Mouse (Mus musculus) testis, adult 2 months (tissue): ENCODE results near the gene Pxdc1. TPM values are rescaled to one million over a fixed set of nuclear protein-coding genes. Genes with fewer than 3 reads are reported as not detected.

ENCODE experiments used
- H3K27ac ChIP-seq: fragments of 200-500 bp; 2 replicates; pipeline ENCODE4 v1.5.1; 2012; ENCODE audit warnings: low read depth, low read length; ENCODE audit not compliant: control insufficient read depth, insufficient read depth
- H3K27me3 ChIP-seq: fragments of 200-500 bp; 2 replicates; pipeline ENCODE4 v1.6.1; 2012; ENCODE audit warnings: mild to moderate bottlenecking, low read length, moderate library complexity; ENCODE audit not compliant: control insufficient read depth, insufficient read depth
- H3K36me3 ChIP-seq: fragments of 200-500 bp; 2 replicates; pipeline ENCODE4 v1.6.1; 2012; ENCODE audit warnings: mild to moderate bottlenecking, low read length; ENCODE audit not compliant: control insufficient read depth, insufficient read depth
- H3K4me1 ChIP-seq: fragments of 200-500 bp; 2 replicates; pipeline ENCODE4 v1.6.1; 2012; ENCODE audit warnings: low read length; ENCODE audit not compliant: control insufficient read depth, insufficient read depth
- H3K4me3 ChIP-seq: fragments of 200-500 bp; 2 replicates; pipeline ENCODE4 v1.5.1; 2012; ENCODE audit warnings: low read depth, mild to moderate bottlenecking, low read length, moderate library complexity, mixed read lengths; ENCODE audit not compliant: control insufficient read depth
- CTCF ChIP-seq: fragments of 200-500 bp; IDR thresholded peaks from 2 replicates; pipeline ENCODE4 v1.5.1; 2012; ENCODE audit warnings: low read depth, mild to moderate bottlenecking, inconsistent platforms, low read length, moderate library complexity; ENCODE audit not compliant: control insufficient read depth, insufficient read depth, insufficient replicate concordance
- POLR2A ChIP-seq: fragments of 200-500 bp; IDR thresholded peaks from 2 replicates; pipeline ENCODE4 v1.6.1; 2012; ENCODE audit warnings: low read depth, mild to moderate bottlenecking, inconsistent platforms, low read length, moderate library complexity; ENCODE audit not compliant: control insufficient read depth
- polyA plus RNA-seq: library from polyadenylated mRNA; depleted of rRNA; stranded (reverse); fragments of >200 nt; gene quantifications from 2 replicates; pipeline ENCODE4 v1.2.3, GENCODE M21; 2012; rRNA removed

The Pxdc1 gene
- polyA plus RNA-seq, 1 experiment: 10.7 TPM

- Histone ChIP-seq H3K27ac (no peak overlapping the region), H3K36me3 (no peaks in the 10 kb centered on the region), H3K27me3 (no peaks in the 10 kb centered on the region), H3K4me3 (no peak overlapping the region), H3K4me1 (no peaks in the 10 kb centered on the region)
- TF ChIP-seq POLR2A (no peak), CTCF (no peak)
Measured at GRCm38 (mm10) chr13:34612402-34612801, 40.9 kb downstream of the Pxdc1 start.

GRCm38 (mm10) chr13:34609711-34610110 is 43.6 kb downstream of the Pxdc1 start:
- Histone ChIP-seq H3K4me1 (no peaks in the 10 kb centered on the region), H3K27me3 (no peaks in the 10 kb centered on the region), H3K36me3 (no peaks in the 10 kb centered on the region), H3K4me3 (no peak overlapping the region), H3K27ac (no peak overlapping the region)
- TF ChIP-seq POLR2A (no peak), CTCF (no peak)

GRCm38 (mm10) chr13:34607079-34607478 is 46.2 kb downstream of the Pxdc1 start:
- no peaks in the 10 kb centered on the region for H3K27me3 ChIP-seq
- no peaks in the 10 kb centered on the region for H3K4me1 ChIP-seq
- TF ChIP-seq POLR2A (no peak), CTCF (no peak)
- H3K27ac ChIP-seq: no peak overlapping the region
- no peaks in the 10 kb centered on the region for H3K36me3 ChIP-seq
- no peak overlapping the region for H3K4me3 ChIP-seq

- no peak overlapping the region for H3K27ac ChIP-seq
- no peak overlapping the region for H3K4me3 ChIP-seq
- H3K4me1 ChIP-seq: no peaks in the 10 kb centered on the region
- H3K27me3 ChIP-seq: no peaks in the 10 kb centered on the region
- no peak for TF ChIP-seq POLR2A
- TF ChIP-seq CTCF: no peak
- no peaks in the 10 kb centered on the region for H3K36me3 ChIP-seq
Measured at GRCm38 (mm10) chr13:34605884-34606283, 47.4 kb downstream of the Pxdc1 start.

- H3K4me1 ChIP-seq: no peaks in the 10 kb centered on the region
- H3K27ac ChIP-seq: no peak overlapping the region
- no peak overlapping the region for H3K4me3 ChIP-seq
- no peaks in the 10 kb centered on the region for H3K27me3 ChIP-seq
- TF ChIP-seq POLR2A (no peak), CTCF (no peak)
- no peaks in the 10 kb centered on the region for H3K36me3 ChIP-seq
Measured at GRCm38 (mm10) chr13:34605206-34605605, 48.1 kb downstream of the Pxdc1 start.

GRCm38 (mm10) chr13:34604406-34604805 is 48.9 kb downstream of the Pxdc1 start:
- Histone ChIP-seq H3K36me3 (no peaks in the 10 kb centered on the region), H3K27me3 (no peaks in the 10 kb centered on the region), H3K27ac (no peak overlapping the region), H3K4me1 (no peaks in the 10 kb centered on the region), H3K4me3 (no peak overlapping the region)
- no peak for TF ChIP-seq POLR2A
- no peak for TF ChIP-seq CTCF

- no peak for TF ChIP-seq CTCF
- TF ChIP-seq POLR2A: no peak
- Histone ChIP-seq H3K27ac (no peak overlapping the region), H3K4me1 (no peaks in the 10 kb centered on the region), H3K27me3 (no peaks in the 10 kb centered on the region), H3K36me3 (no peaks in the 10 kb centered on the region), H3K4me3 (no peak overlapping the region)
Measured at GRCm38 (mm10) chr13:34602757-34603156, 50.5 kb downstream of the Pxdc1 start.

- no peaks in the 10 kb centered on the region for H3K36me3 ChIP-seq
- H3K27me3 ChIP-seq: no peaks in the 10 kb centered on the region
- no peak overlapping the region for H3K27ac ChIP-seq
- no peak for TF ChIP-seq CTCF
- TF ChIP-seq POLR2A: no peak
- H3K4me3 ChIP-seq: no peak overlapping the region
- no peaks in the 10 kb centered on the region for H3K4me1 ChIP-seq
Measured at GRCm38 (mm10) chr13:34596797-34597196, 56.5 kb downstream of the Pxdc1 start.

Other genes with a start within 250 kb of the Pxdc1 start
- gene Fam50b, start 81.4 kb upstream of the Pxdc1 start, polyA plus RNA-seq: 228 and 274 TPM in 2 replicates
- gene Prpf4b, start 221.8 kb upstream of the Pxdc1 start, polyA plus RNA-seq: 9.4 and 10.6 TPM in 2 replicates